Mouse (Mus musculus) myocyte (in vitro differentiated cells): ENCODE data around the gene Dhx57. TPM values are rescaled to one million over a fixed set of nuclear protein-coding genes. Genes with fewer than 3 reads are reported as not detected.

Experiments used
- H3K27me3 ChIP-seq: one replicate; pipeline ENCODE4 v1.6.1; 2011; ENCODE audit not compliant: control insufficient read depth, insufficient read depth, insufficient read length
- H3K36me3 ChIP-seq: one replicate; pipeline ENCODE4 v1.6.1; 2011; ENCODE audit not compliant: control insufficient read depth, insufficient read depth
- H3K4me2 ChIP-seq: one replicate; pipeline ENCODE4 v1.6.1; 2011; ENCODE audit warnings: low read depth, control low read depth
- H3K4me3 ChIP-seq: one replicate; pipeline ENCODE4 v1.5.1; 2011; ENCODE audit warnings: mild to moderate bottlenecking, control low read depth, moderate library complexity
- H3K79me2 ChIP-seq: one replicate; pipeline ENCODE4 v1.6.1; 2011; ENCODE audit not compliant: control insufficient read depth, insufficient read depth
- H3ac ChIP-seq: one replicate; pipeline ENCODE4 v1.6.1; 2011; ENCODE audit not compliant: control insufficient read depth, insufficient read length
- CEBPB ChIP-seq: IDR thresholded peaks from 2 replicates; pipeline ENCODE4 v1.6.1; 2011; ENCODE audit warnings: mild to moderate bottlenecking, moderate library complexity; ENCODE audit not compliant: poor library complexity, insufficient read depth, severe bottlenecking
- E2F4 ChIP-seq: IDR thresholded peaks from one replicate; pipeline ENCODE4 v1.6.1; 2011; ENCODE audit warnings: mild to moderate bottlenecking, control low read depth, moderate library complexity; ENCODE audit not compliant: insufficient read depth
- MAX ChIP-seq: IDR thresholded peaks from one replicate; pipeline ENCODE4 v1.6.1; 2011; ENCODE audit warnings: low read depth, mild to moderate bottlenecking, control low read depth
- MYOD1 ChIP-seq, 3 experiments: IDR thresholded peaks; one replicate each; pipeline ENCODE4 v1.6.1; 2011; ENCODE audit warnings: control low read depth in 2 of 3, low read depth in 2 of 3, mild to moderate bottlenecking in 2 of 3, moderate library complexity in 1 of 3; ENCODE audit not compliant: insufficient read length in 2 of 3, control insufficient read depth in 1 of 3
- MYOG ChIP-seq, 3 experiments: IDR thresholded peaks; one replicate each; pipeline ENCODE4 v1.6.1; 2011; ENCODE audit warnings: control low read depth in 2 of 3, low read depth in 2 of 3, mild to moderate bottlenecking in 2 of 3; ENCODE audit not compliant: insufficient read length in 2 of 3, control insufficient read depth in 1 of 3, insufficient read depth in 1 of 3
- POLR2A ChIP-seq: IDR thresholded peaks from one replicate; pipeline ENCODE4 v1.6.1; 2011; ENCODE audit warnings: low read depth, mild to moderate bottlenecking, control low read depth, moderate library complexity; ENCODE audit not compliant: insufficient read length
- POLR2AphosphoS2 ChIP-seq: IDR thresholded peaks from one replicate; pipeline ENCODE4 v1.6.1; 2011; ENCODE audit warnings: low read depth, control low read depth; ENCODE audit not compliant: insufficient read length
- REST ChIP-seq: IDR thresholded peaks from one replicate; pipeline ENCODE4 v1.6.1; 2011; ENCODE audit warnings: mild to moderate bottlenecking, control low read depth, moderate library complexity; ENCODE audit not compliant: insufficient read depth, insufficient read length
- SRF ChIP-seq: IDR thresholded peaks from one replicate; pipeline ENCODE4 v1.6.1; 2011; ENCODE audit warnings: low read depth; ENCODE audit not compliant: control insufficient read depth, insufficient read length
- TCF12 ChIP-seq: IDR thresholded peaks from one replicate; pipeline ENCODE4 v1.6.1; 2011; ENCODE audit warnings: mild to moderate bottlenecking, control low read depth; ENCODE audit not compliant: poor library complexity, insufficient read depth, severe bottlenecking
- TCF3 ChIP-seq: IDR thresholded peaks from one replicate; pipeline ENCODE4 v1.6.1; 2011; ENCODE audit warnings: low read depth, control low read depth; ENCODE audit not compliant: insufficient read length
- USF1 ChIP-seq: IDR thresholded peaks from one replicate; pipeline ENCODE4 v1.6.1; 2011; ENCODE audit warnings: low read depth, mild to moderate bottlenecking, control low read depth, moderate library complexity
- polyA plus RNA-seq: library from polyadenylated mRNA; unstranded; fragments of >200 nt; fragmentation: generic; extraction: Trizol; gene quantifications from one replicate; pipeline ENCODE4 v1.2.1, GENCODE M21; 2012; ENCODE audit warnings: missing spikeins

The Dhx57 gene
- polyA plus RNA-seq, 1 experiment, result 7.4 TPM

DNA sequence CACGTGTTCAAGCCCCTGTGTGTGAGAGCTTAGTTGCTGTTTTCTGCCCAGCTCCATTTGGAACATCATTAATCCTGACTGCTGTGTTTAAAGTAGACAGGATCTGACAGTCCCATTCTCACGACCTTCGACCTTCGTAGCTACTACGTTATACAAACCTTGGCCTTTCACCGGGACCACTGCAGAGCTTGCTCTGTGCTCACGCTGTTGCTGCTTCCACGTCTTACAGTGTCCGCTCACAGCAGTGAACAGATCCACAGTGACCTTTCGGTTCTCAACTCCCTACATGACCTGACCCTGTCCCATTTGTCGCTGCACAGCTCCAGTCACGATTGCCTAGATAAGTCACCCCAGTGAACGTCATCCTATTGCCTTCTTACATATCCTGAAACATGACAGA lies 47.2 kb downstream of the Dhx57 start:
- Histone ChIP-seq H3K36me3 (peaks cover 27% of the 10 kb centered on the region), H3ac (no peak overlapping the region), H3K27me3 (no peaks in the 10 kb centered on the region), H3K4me2 (no peak overlapping the region), H3K4me3 (no peak overlapping the region), H3K79me2 (no peaks in the 10 kb centered on the region)
- no peak for TF ChIP-seq TCF3
- no peak for TF ChIP-seq SRF
- no peak for TF ChIP-seq POLR2A
- no peak for TF ChIP-seq POLR2AphosphoS2
- TF ChIP-seq CEBPB, result no peak
- TF ChIP-seq MAX, result no peak
- TF ChIP-seq REST, result no peak
- TF ChIP-seq MYOG (IDR thresholded peaks at IDR 0.05; ENCODE audit: control insufficient read depth in 1 of 3, insufficient read depth in 1 of 3, insufficient read length in 2 of 3, low read depth in 2 of 3), result no peak
- no peak for TF ChIP-seq E2F4
- no peak for TF ChIP-seq MYOD1 (IDR thresholded peaks at IDR 0.05; ENCODE audit: control insufficient read depth in 1 of 3, insufficient read length in 2 of 3, low read depth in 2 of 3)
- TF ChIP-seq USF1, result no peak
- no peak for TF ChIP-seq TCF12

DNA sequence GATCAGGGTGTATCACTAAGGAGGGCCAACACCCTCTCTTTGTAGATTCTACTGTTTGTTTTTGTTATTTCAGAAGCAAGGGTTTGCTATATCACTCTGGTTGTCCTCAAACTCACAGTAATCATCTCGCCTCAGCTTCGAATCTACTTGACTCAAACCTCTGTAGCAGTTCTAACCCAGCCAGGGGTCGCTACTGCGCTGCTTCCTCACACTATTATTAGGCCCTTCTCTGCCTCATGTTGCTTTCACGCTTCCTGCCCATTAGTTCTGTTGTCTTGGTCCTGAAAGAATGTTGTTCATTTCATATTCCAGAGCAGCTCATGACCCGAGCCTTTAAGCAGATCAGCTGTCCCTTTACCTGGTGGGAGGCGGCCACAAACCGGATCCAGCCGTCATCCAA lies 48.7 kb downstream of the Dhx57 start:
- TF ChIP-seq POLR2AphosphoS2 (no peak), SRF (no peak), USF1 (no peak), TCF3 (no peak), REST (no peak)

DNA sequence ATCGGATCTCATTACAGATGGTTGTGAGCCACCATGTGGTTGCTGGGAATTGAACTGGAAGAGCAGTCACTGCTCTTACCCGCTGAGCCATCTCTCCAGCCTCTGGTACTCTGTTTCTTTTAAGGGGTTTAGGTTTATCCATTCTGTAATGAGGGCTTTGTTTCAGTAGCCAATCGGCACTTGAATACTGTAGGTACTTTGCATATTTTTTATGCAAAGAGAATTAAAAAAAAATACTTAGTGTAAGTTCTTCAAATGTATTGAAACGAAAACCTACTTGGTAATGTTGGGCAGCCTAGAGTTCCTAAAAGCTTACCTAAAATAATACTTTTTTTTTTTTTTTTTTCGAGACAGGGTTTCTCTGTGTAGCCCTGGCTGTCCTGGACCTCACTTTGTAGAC lies 52.8 kb downstream of the Dhx57 start:
- no peak overlapping the region for H3K4me3 ChIP-seq
- no peaks in the 10 kb centered on the region for H3K36me3 ChIP-seq
- TF ChIP-seq TCF12 (no peak), USF1 (no peak), SRF (no peak), MYOG (IDR thresholded peaks at IDR 0.05; ENCODE audit: control insufficient read depth in 1 of 3, insufficient read depth in 1 of 3, insufficient read length in 2 of 3, low read depth in 2 of 3) (no peak), TCF3 (no peak), CEBPB (no peak), POLR2A (no peak), POLR2AphosphoS2 (no peak), MYOD1 (IDR thresholded peaks at IDR 0.05; ENCODE audit: control insufficient read depth in 1 of 3, insufficient read length in 2 of 3, low read depth in 2 of 3) (no peak), MAX (no peak), E2F4 (no peak)
- no peak overlapping the region for H3K4me2 ChIP-seq
- H3K79me2 ChIP-seq, result no peaks in the 10 kb centered on the region
- no peak overlapping the region for H3ac ChIP-seq
- H3K27me3 ChIP-seq, result no peaks in the 10 kb centered on the region

More for the DNA sequence above, 48.7 kb downstream of the Dhx57 start:
- Histone ChIP-seq H3K36me3 (peaks cover 22% of the 10 kb centered on the region), H3K4me2 (no peak overlapping the region), H3K27me3 (no peaks in the 10 kb centered on the region), H3K4me3 (no peak overlapping the region), H3ac (no peak overlapping the region), H3K79me2 (no peaks in the 10 kb centered on the region)

DNA sequence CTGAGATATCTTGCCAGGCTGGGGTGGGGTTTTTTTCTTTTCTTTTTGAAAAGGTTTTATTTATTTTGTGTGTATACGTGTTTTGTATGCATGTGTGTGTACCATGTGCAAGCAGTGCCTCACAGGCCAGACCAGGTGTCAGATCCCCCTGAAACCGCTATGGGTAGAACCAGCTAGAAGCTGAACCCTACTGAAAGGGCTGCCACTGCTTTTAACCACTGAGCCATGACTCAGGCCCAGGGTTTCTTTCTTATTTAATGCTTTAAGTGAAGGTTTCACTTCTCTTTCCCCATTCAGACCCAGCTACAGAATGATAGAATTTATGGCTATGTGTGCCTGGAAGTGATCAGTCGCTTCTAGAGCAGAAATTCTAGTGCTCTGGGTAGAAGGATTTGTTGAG lies 53.5 kb downstream of the Dhx57 start:
- no peak overlapping the region for H3K4me3 ChIP-seq
- no peaks in the 10 kb centered on the region for H3K27me3 ChIP-seq
- TF ChIP-seq MAX, result no peak
- no peak overlapping the region for H3K4me2 ChIP-seq
- H3K79me2 ChIP-seq, result no peaks in the 10 kb centered on the region
- H3ac ChIP-seq, result no peak overlapping the region
- no peaks in the 10 kb centered on the region for H3K36me3 ChIP-seq

DNA sequence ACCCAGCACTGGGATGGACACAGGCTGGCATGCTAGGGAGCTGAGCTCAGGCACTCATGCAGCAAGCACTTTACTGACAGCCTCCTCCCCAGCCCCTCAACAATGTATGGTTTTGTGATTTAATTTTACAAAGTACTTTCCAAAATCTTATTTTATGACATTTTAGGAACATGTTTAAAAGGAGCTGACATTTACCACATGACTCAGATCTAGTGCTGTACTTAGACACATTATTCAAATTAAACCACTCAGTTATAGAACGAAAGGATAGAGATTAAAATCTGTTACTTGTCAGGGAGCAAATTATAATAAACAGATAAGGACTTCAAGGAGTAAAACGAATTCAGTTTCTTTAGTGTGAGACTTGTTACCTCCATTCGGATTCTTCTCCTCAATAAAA lies 54.8 kb downstream of the Dhx57 start:
- H3ac ChIP-seq, result no peak overlapping the region
- no peaks in the 10 kb centered on the region for H3K36me3 ChIP-seq
- TF ChIP-seq USF1 (no peak), TCF12 (no peak), E2F4 (no peak), MYOD1 (IDR thresholded peaks at IDR 0.05; ENCODE audit: control insufficient read depth in 1 of 3, insufficient read length in 2 of 3, low read depth in 2 of 3) (no peak)
- H3K4me3 ChIP-seq, result no peak overlapping the region
- H3K27me3 ChIP-seq, result no peaks in the 10 kb centered on the region
- no peak overlapping the region for H3K4me2 ChIP-seq
- H3K79me2 ChIP-seq, result no peaks in the 10 kb centered on the region

DNA sequence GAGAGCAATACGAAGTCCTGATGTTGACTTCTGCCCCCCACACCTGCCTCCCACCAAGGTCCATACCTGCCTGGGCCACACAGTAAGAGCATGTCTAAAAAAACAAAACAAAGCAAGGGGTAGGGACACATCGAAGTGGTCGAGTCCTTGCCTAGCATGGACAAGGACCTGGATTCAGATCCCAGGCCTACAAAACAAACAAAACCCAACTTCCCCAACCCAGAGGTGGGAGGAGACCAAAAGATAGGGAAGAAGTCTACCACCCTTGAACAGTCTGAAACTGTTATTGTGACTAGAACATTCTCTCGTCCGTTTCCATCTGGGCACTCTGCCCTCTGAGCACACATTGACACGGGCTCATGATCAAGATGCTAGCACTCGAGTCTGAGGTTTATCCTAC lies 55.9 kb downstream of the Dhx57 start:
- no peaks in the 10 kb centered on the region for H3K27me3 ChIP-seq
- no peak overlapping the region for H3ac ChIP-seq
- H3K36me3 ChIP-seq, result no peaks in the 10 kb centered on the region
- no peak overlapping the region for H3K4me3 ChIP-seq
- H3K4me2 ChIP-seq, result no peak overlapping the region
- TF ChIP-seq POLR2A (no peak), REST (no peak)
- H3K79me2 ChIP-seq, result no peaks in the 10 kb centered on the region
